Mouse (Mus musculus): ENCODE results near the gene Fndc10. TPM values are rescaled to one million over a fixed set of nuclear protein-coding genes. Genes with fewer than 3 reads are reported as not detected.

Gene Fndc10
- polyA plus RNA-seq, 1 experiment from 2014 or later = 3.3 TPM

GRCm38 (mm10) chr4:155695531-155696062 is 1.5 kb downstream of the Fndc10 start:
- TF ChIP-seq CTCF (IDR thresholded peaks at IDR 0.05) (no peak), EP300 (IDR thresholded peaks at IDR 0.05) (no peak)
- no peaks in the 10 kb centered on the region for H3K36me3 ChIP-seq (ENCODE audit: insufficient read depth, low read length)
- ATAC-seq = no peak
- 78% methylated on average over 4 of the region's 4 CpGs for WGBS
- H3K9ac ChIP-seq (replicated peaks; ENCODE audit: low read depth) = no peak overlapping the region
- peaks cover 4% of the 10 kb centered on the region; the same call in 1 of the 2 replicates for H3K4me1 ChIP-seq (ENCODE audit: insufficient read depth, low read depth, low read length)
- no peaks in the 10 kb centered on the region; the same call in none of the 2 replicates for H3K27me3 ChIP-seq (replicated peaks; ENCODE audit: insufficient read depth, low read length)
- H3K9me3 ChIP-seq (ENCODE audit: low read length) = no peaks in the 10 kb centered on the region
- no peak overlapping the region for H3K4me3 ChIP-seq (ENCODE audit: low read depth, low read length)
- no peak overlapping the region for H3K27ac ChIP-seq (ENCODE audit: low read length)
- no peak for DNase-seq (ENCODE audit: low spot score)
- H3K4me2 ChIP-seq (replicated peaks; ENCODE audit: low read depth, low read length) = 0 out of 2 replicates have a peak overlapping the region, but pooled peaks have one; percentile 96

DNA sequence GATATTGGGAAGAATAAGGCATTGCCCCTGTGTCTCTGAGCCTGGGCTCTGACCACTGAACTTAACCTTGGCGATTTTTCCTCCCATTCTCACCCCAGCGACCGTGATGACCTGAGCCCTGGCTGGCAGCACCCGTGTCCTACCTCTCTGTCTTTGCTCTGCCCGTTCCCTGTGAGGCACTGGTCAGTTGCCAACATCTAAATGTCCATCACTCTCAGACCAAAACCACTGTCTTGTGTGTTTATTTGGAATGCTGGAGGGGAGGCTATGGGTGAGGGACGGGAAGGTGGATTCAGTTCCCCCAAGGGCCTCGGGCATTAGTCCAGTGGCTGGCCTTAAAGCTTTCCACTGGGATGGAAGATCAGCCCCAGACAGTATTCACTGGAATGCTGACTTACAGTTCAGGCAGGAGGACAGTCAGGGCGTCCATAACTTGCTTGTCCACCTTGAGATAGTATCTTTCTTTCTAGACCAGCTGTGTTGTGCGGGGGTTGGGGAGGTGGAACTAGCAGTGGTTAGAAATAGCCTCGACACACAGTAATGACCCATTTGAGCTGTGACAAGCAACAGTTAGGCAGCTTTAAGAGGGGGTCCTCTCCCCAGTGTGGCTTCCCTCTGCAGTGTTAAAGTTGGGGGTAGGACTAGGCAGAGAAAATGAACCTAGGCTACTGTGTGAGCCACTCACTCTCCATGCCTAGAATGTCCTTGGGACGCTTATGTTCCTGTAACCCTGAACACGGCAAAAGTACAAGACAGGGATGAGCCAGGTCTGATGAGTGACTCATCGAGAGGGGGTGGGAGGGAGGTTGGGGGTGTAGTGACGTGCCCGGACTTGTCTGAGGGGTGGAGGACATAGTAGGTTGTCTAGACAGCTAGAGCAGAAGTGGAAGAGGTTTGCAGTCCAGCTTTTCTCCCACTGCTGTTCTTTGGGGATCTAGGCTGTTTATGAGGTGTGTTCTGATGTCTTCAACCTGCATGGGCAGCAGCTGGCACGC is 2.4 kb downstream of the Fndc10 start:
- H3K27me3 ChIP-seq (replicated peaks; ENCODE audit: insufficient read depth, low read length) = no peaks in the 10 kb centered on the region; the same call in none of the 2 replicates
- no peak overlapping the region for H3K4me3 ChIP-seq (ENCODE audit: low read depth, low read length)
- H3K4me2 ChIP-seq (replicated peaks; ENCODE audit: low read depth, low read length) = no peak overlapping the region
- DNase-seq (ENCODE audit: low spot score) = no peak
- H3K9me3 ChIP-seq (ENCODE audit: low read length) = no peaks in the 10 kb centered on the region
- TF ChIP-seq EP300 (IDR thresholded peaks at IDR 0.05) (no peak), CTCF (IDR thresholded peaks at IDR 0.05) (no peak)
- 62% methylated on average over 16 of the region's 16 CpGs for WGBS
- no peak overlapping the region for H3K27ac ChIP-seq (ENCODE audit: low read length)
- no peak for ATAC-seq
- H3K36me3 ChIP-seq (ENCODE audit: insufficient read depth, low read length) = no peaks in the 10 kb centered on the region
- H3K4me1 ChIP-seq (ENCODE audit: insufficient read depth, low read depth, low read length) = peaks cover 4% of the 10 kb centered on the region; the same call in 1 of the 2 replicates
- H3K9ac ChIP-seq (replicated peaks; ENCODE audit: low read depth) = no peak overlapping the region

DNA sequence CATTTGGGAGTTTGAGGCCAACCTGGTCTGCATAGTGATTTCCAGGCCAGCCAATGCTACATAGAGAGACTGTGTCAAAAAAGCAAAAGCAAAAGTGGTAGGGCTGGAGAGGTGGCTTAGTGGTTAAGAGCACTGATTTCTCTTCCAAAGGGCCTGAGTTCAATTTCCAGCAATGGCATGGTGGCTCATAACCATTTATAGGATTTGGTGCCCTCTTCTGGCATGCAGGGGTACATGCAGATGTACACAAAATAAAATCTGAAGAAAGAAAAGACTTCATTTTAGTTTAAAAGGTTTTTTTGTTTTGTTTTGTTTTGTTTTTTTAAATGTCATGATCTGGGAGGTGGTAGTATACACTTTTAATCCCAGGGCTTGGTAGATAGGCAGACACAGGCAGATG is 6.3 kb downstream of the Fndc10 start:
- TF ChIP-seq EP300 (IDR thresholded peaks at IDR 0.05) = no peak
- TF ChIP-seq CTCF (IDR thresholded peaks at IDR 0.05) = peak; percentile 80
- DNase-seq (ENCODE audit: low spot score) = peak; percentile 79
- H3K9me3 ChIP-seq (ENCODE audit: low read length) = no peaks in the 10 kb centered on the region
- H3K4me2 ChIP-seq (replicated peaks; ENCODE audit: low read depth, low read length) = no peak overlapping the region
- no peak overlapping the region for H3K9ac ChIP-seq (replicated peaks; ENCODE audit: low read depth)
- no peak overlapping the region for H3K4me3 ChIP-seq (ENCODE audit: low read depth, low read length)
- no peaks in the 10 kb centered on the region for H3K36me3 ChIP-seq (ENCODE audit: insufficient read depth, low read length)
- no peaks in the 10 kb centered on the region; the same call in 1 of the 2 replicates for H3K27me3 ChIP-seq (replicated peaks; ENCODE audit: insufficient read depth, low read length)
- H3K4me1 ChIP-seq (ENCODE audit: insufficient read depth, low read depth, low read length) = no peaks in the 10 kb centered on the region
- ATAC-seq = no peak
- H3K27ac ChIP-seq (ENCODE audit: low read length) = no peak overlapping the region

DNA sequence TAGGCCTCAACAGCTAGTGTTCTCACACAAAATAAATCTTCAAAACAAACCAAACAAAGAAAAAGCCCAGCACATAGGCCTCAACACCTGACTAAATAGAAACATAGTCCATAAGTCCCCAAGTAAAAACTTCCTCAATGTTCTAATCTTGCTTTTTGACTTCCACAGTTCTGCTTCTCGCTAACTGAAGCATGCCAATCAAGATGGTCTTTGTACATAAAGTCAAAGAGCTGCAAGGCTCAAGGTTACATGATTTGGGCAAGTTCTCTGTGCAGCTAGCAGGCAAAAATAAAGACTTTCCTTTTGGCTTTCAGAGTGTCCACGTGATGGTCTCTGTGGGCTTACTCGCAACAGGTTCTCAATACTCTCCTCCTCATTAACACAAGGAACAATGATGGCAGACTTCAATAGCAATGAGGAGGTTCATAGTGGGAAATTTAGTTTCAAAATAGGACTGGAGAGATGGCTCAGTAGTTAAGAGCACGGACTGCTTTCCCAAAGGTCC is 9.3 kb downstream of the Fndc10 start:
- Histone ChIP-seq H3K9ac (replicated peaks; ENCODE audit: low read depth) (no peak overlapping the region), H3K9me3 (ENCODE audit: low read length) (no peaks in the 10 kb centered on the region), H3K4me3 (ENCODE audit: low read depth, low read length) (no peak overlapping the region), H3K36me3 (ENCODE audit: insufficient read depth, low read length) (no peaks in the 10 kb centered on the region), H3K27ac (ENCODE audit: low read length) (no peak overlapping the region), H3K27me3 (replicated peaks; ENCODE audit: insufficient read depth, low read length) (no peaks in the 10 kb centered on the region), H3K4me2 (replicated peaks; ENCODE audit: low read depth, low read length) (no peak overlapping the region), H3K4me1 (ENCODE audit: insufficient read depth, low read depth, low read length) (peaks cover 5% of the 10 kb centered on the region; the same call in 1 of the 2 replicates)
- WGBS = 94% methylated on average over 4 of the region's 4 CpGs
- DNase-seq (ENCODE audit: low spot score) (no peak), ATAC-seq (no peak)
- TF ChIP-seq CTCF (IDR thresholded peaks at IDR 0.05) = no peak
- no peak for TF ChIP-seq EP300 (IDR thresholded peaks at IDR 0.05)

DNA sequence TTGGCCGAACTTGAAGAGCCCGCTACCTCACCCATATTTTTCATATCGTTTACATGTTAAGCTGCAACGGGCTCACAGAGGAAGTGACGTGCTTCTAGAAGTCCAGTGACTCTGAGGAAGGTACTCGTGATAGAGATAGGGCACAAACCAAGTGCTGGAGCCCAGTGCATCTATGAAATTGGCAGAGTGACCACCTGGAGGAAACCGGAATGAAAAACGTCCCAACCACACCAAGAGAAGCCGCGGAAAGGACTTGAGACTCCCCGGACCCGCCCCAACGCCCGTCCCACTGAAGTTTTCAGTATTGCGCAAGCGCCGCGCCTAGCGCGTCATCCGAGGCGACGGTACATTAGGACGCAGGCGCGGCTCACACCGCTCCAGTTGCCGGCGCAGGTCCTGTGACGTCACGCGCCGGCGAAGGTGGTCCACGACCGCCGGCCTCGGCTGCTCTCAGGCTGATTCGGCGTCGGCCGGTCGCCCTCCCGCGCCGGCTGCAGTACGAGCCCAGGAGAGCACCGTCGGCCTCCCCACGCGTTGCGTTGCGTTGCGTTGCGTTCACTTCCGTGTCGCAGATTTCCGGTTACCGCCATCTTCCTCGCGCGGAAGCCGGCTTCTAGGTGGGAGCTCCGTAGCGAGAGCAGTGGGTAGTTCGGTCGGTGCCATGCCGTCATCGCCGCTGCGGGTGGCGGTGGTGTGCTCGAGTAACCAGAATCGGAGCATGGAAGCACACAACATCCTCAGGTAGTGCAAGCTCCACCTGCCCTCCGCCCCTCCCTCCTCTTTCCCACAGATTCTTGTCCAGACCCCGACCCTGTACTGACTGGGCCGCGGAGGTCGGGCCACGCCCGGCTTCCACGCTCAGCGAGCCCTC is 10.8 kb downstream of the Fndc10 start, which contains the start of gene Ssu72:
Ssu72 (plus strand) TSS at position 80 of the 871 bp plus-strand sequence.
- TF ChIP-seq EP300 (IDR thresholded peaks at IDR 0.05) = peak; percentile 15; the same call in 1 of the 2 replicates
- TF ChIP-seq CTCF (IDR thresholded peaks at IDR 0.05) = no peak
- H3K9me3 ChIP-seq (ENCODE audit: low read length) = no peaks in the 10 kb centered on the region
- H3K4me2 ChIP-seq (replicated peaks; ENCODE audit: low read depth, low read length) = peak within 1 kb of the TSS; percentile 77
- peak within 1 kb of the TSS; percentile 99 for H3K9ac ChIP-seq (replicated peaks; ENCODE audit: low read depth)
- WGBS = under 1% methylated on average over 81 of the region's 83 CpGs
- H3K36me3 ChIP-seq (ENCODE audit: insufficient read depth, low read length) = no peaks in the 10 kb centered on the region
- H3K27me3 ChIP-seq (replicated peaks; ENCODE audit: insufficient read depth, low read length) = no peaks in the 10 kb centered on the region
- DNase-seq (ENCODE audit: low spot score) (peak; percentile 96), ATAC-seq (peak; percentile 95)
- peak within 1 kb of the TSS; percentile 94 for H3K4me3 ChIP-seq (ENCODE audit: low read depth, low read length)
- H3K27ac ChIP-seq (ENCODE audit: low read length) = peak within 1 kb of the TSS; percentile 98
- peaks cover 5% of the 10 kb centered on the region; the same call in 1 of the 2 replicates for H3K4me1 ChIP-seq (ENCODE audit: insufficient read depth, low read depth, low read length)
